ENCODE assay signal across 13 mouse cellular contexts in the genomic region with DNA sequence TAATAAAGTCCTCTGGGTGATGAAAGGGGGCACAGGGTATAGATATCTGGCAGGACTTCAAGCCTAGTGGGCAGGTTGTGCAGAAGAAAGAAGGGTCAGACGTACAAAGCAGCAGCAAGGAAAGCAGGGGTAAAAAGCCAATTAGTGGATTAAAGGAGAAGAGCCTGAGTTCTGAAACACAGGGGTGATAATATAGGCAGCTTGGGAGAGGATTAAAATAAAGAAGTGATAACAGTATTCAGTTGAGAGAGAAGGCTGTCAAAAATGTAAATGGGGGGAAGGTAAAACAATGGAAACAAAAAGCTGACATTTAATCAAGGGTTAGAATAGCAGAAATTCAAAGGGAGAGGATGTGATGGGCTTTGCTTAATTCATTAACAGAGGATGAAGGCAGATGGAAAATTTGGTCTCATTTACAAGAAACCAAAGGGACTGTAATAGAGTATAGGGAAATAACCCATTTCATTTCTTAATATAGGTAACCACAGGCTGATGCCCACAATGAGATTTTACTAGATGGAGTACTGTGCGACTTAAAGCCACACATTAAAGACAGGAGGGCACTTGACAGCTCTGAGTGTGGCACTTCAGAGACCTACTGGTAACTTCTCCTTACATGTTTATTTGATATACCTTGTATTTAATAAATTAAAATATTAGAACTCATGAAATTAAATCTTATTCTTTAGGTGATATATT.
"Had no signal": no experiment of that assay in that cellular context is flagged by ENCODE, and none has a peak within 500 bp of the region (broad histone marks: within the 10 kb centered on the region; RNA-seq: fewer than 3 reads in every experiment).

No protein-coding gene starts in this region.

- H3K27ac ChIP-seq: limb, embryonic 13.5 days; liver, embryonic 15.5 days had no signal

- H3K36me3 ChIP-seq: limb, embryonic 13.5 days; liver, embryonic 15.5 days had no signal

- ATAC-seq: inflammation-experienced regulatory T-cells, adult 6 months; lung, postnatal 0 days had no signal

- DNase-seq: kidney, adult 11 months; kidney, postnatal 10 days; kidney, postnatal 4 days; left cerebral cortex, postnatal 4 days; lung, adult 2 months; lung, postnatal 36 days; right cerebral cortex, postnatal 4 days; spleen, adult 18-20 months; thymus, postnatal 36 days had no signal

- H3K9ac ChIP-seq: limb, embryonic 13.5 days; liver, embryonic 15.5 days had no signal

- H3K27me3 ChIP-seq: limb, embryonic 13.5 days; liver, embryonic 15.5 days had no signal

- H3K4me2 ChIP-seq: limb, embryonic 13.5 days; liver, embryonic 15.5 days had no signal

- H3K4me1 ChIP-seq: limb, embryonic 13.5 days; liver, embryonic 15.5 days had no signal

- H3K4me3 ChIP-seq: limb, embryonic 13.5 days; liver, embryonic 15.5 days had no signal

- H3K9me3 ChIP-seq: limb, embryonic 13.5 days; liver, embryonic 15.5 days had no signal
